Mouse (Mus musculus) MEL-GATA-1-ER (cell line): ENCODE measurements around the gene Zfyve27.

Experiments used
- DNase-seq: peaks from one replicate; pipeline ENCODE4 v3.0.0-alpha.2; 2012; ENCODE audit warnings: low read depth; ENCODE audit errors: extremely low read depth

The Zfyve27 gene

DNA sequence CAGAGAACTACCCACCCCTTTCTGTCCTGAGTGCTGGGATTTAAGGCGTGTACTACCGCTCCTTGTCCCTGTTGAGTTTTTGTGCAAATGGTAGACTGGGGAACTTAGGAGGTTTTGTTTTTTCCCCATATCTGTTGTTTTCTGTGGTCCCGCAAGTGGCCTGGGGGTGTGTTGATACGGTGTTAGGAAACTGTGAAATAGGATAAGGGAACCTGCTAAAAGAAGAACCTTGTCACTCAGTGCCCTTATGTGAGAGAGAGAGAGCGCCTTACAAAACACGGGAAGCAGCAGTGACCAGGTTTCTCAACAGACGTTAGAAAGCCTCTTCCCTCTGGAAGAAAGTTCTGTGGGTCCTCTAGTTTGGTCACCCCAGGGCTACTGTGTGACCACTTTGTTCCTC lies 13.1 kb downstream of the Zfyve27 start:
- DNase-seq, result peak; percentile 98

DNA sequence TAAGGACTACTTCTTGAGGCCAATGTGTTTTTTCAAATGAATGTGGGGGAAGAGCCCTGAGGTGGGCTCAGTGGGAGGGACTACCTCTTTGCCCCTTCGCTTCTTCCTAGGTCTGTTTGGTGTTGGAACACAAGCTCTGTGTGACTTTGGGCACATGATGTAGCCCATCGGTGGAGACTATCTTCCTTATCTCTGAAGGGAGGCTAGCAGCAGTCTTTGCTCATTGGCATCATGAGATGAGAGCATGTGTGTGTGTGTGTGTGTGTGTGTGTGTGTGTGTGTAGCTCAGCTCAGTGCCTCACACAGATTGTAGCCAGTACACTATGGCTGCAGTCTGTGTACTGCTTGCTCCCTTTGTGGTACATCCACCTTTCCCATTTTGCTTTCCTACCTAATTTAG lies 13.7 kb downstream of the Zfyve27 start:
- peak; percentile 47 for DNase-seq

DNA sequence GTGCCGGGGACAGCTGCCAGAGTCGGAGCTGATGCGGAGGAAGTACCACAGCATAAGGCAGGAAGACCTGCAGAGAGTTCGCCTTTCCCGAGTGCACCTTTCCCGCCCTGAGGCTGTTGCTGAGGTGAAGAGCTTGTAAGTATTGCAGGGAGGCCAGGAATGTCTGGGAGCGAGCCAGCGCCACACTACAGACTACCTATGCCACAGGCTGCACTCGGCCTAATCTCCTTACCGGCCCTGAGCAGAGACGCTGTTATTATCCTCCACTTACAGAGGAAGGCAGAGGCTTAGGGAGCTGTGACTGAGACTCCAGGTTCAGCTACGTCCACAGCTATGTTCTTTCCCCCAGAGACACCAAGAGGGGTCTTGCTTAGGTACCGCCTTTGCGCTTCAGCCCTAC lies 15.6 kb downstream of the Zfyve27 start:
- no peak for DNase-seq

DNA sequence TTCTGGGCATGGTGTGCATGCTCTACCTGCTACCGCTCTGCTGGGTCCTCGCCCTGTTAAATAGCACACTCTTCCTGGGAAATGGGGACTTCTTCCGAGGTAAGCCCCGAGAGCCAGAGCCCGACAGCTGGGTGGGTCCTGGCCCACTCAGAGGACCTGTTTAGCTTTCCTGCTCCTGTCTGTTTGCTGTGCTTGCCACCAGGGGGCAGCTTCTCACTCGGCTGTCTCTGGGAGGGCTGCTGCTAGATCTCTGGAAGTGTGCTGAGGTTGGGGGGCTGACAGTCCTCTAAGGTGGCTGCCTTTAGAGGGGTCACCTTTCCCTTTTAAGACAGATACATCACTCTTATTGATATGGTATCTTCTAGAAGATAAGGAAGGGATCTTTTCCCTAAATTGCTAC lies 18.9 kb downstream of the Zfyve27 start:
- DNase-seq, result no peak

DNA sequence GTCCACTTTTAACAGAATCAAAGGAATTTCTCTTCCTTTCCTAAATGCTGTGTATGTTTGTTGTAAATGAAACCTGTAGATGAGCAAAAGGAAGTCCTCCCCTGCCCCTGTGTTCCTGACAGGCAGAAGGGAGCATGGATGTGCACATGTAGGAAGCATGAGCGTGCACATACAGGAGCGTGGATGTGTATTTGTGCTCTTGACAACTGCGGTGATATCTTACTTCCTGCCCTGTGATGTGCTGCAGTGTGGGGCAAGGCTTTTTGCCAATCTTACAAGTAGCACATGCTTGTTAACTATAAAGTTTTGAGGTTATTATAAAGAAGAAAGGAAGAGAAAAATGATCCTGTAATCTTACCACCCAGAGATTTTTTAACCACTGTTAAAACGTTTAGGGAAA lies 26.0 kb downstream of the Zfyve27 start:
- DNase-seq, result no peak

DNA sequence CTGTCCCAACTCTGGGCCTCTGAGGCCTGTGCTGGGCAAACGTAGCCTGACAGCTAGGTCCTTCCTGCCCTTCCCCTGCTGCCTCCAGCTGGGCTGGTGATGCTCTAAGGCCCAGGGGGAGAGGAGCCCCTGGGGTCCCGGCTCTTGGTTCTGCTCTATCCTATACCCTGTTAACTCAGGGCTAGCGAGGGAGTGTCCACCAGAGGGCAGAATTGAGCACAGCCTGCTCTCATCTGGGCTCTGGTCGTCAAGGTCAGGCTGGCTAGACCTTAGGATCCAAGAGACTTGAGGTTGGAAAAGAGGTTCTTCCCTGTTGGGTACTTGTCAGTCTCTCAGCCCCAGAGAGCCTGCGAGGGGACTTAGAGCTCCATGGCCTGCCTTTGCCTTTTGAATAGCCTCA lies 26.7 kb downstream of the Zfyve27 start:
- DNase-seq, result no peak

DNA sequence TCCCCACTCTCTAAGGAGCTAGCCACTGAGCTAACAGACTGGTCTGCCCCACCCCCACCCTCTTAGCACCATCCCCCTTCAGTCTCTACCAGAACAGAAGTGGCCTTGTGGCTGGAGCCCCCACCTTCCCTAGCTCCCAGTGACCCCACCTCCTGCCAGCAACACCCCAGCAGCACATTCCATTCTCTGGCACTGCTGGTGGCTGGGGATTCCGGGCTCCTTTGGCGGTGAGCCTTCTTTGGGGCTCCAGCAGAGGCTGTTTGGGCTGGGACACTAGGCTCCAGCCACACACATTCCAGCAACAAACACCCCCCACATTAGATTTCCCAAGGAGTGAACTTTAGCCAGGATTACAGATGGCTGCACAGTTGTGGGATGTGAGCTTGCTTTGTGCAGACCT lies 29.6 kb downstream of the Zfyve27 start:
- DNase-seq, result no peak

DNA sequence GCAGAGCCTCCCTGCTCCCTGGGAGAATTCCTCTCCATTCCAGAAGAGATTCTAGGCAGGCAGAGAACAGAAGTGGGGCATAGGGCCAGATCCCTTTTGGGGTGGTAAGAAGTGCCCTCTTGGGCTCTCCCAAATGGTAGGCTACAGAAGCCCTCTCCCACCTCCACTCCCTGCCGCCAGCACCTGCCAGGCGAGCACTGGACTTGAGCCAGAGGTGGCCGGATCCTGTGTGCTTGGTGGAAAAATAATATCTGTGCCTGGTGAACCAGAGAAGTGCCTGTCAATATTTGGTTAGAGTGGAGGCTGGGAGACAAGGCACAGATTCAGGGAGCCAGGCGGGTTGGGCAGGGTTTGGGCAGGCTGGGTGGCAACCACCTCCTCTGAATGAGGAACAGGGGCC lies 32.6 kb downstream of the Zfyve27 start:
- DNase-seq, result no peak

DNA sequence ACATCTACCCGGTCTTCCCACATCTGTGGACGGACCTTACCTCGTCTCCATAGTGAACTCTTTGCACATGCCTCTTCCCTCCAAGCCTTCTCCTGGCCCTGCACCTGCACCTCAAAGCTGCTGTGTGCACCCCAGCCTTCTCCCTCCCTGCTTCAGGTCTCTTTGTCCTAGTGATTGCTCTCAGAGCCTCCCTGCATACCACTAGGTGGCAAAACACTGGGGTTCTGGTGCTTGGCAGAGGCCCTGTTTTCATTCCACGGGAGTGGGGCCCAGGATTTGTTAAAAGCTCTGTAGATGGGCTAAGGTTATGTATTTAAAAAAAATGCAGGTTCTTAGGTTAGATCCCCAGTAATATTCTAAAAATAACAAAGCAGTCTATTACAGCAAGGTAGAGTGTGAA lies 33.3 kb downstream of the Zfyve27 start:
- DNase-seq, result no peak

DNA sequence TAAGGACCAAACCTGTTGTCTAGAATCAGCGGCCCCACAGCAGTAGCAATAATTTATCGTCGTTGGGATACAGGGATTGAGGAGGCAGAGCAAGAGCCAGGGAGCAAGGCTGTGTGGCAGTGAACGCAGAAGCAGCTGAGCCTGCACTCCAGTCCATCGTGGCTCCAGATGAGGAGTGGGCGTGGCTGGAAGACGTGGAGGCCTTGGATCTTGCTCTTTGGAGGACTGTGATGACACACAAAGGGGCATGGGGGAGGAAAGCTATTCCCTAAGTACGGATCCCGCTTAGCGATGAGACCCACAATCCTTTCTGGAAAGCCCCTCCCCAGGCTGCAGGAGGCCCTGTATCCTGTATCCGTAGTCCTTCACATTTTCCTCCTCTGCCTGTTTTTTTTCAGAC lies 34.3 kb downstream of the Zfyve27 start:
- no peak for DNase-seq

DNA sequence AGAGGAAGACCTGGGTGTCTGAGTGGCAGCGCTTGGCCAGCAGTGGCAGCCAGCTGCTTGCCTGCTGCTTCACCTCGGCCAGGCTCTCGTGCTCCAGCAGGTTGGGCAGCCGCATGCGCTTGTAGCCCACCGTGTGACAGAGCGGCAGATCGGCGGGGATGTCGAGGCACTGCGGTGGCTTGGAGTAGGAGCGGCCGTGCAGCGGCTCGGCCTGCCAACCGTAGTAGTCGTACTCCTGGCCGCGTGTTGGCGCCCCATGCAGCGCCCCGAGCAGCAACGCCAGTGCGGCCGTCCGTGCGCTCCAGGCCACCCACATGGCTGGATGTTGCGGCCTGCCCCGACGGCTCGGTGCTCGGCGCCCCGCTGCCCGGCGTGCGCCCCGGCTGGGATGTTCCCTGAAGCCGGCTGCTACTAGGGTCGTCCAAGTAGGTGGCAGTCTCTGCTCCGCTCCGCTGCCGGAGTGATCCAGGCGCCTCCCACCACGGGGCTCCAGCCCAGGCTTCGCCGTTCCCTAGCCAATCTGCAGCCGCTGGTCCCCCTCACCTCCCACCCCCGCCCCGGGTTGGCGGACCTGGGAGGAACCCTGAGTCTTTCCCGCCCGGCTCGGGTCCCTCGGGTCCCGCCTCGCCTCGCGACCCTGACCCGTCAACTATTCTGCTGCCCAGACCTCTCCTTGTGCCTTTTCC lies 38.1 kb downstream of the Zfyve27 start, which contains the start of gene Sfrp5:
Sfrp5 (minus strand) TSS at position 557 of the 686 bp plus-strand sequence.
- no peak for DNase-seq

DNA sequence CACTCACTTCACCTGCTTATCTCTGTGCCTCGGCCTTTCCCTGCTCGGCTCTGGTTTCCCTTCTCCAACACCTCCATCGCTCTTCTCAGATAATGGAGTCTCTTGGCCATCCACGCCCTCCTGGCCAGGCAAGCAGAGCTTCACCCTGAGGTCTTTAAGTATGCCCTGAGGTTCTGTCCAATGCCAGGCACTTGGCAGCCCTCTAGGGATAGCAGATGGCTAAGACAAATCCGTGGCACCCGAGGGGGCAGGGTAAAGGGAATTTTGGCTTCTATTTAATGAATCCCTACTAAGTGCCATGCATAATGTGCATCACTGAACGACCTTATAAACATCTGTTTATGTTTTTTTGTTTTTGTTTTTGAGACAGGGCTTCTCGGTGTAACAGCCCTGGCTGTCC lies 38.7 kb downstream of the Zfyve27 start:
- DNase-seq, result peak; percentile 44

DNA sequence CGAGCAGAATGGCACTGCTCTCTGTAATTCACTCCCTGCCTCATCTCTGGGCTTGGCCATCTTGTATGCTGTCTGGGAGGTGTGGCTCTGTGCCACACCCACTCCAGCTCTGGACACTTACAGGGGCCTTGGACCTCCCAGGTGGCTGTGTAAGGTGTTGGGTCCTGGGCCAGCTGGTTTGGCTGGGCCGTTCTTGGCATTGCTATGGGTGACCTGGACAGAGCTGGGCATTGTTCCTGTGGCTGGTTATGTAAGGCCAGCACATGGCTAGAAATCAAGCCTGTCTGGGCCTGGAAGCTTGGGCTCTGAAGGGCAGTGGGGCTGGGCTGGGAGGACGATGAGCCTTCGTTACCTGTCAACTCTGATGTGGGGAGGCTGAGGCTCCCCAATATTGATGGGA lies 40.6 kb downstream of the Zfyve27 start:
- no peak for DNase-seq

DNA sequence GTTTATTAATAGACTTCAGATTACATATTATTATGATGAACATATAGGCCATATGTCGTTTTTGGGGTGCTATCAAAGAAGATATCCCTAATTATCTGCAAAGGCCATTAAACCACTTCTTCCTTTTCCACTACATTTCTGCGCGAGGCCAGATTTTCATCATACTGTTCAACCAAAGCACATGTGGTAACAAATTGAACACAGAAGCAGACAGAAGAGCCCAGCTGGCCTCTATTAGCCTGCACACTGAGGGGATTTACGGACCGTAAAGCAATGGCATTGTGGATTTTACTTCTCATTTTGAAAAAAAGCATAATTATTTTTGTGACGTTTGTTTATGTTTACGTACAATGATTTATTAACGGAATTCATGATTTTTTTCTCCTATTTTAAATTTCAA lies 41.5 kb downstream of the Zfyve27 start:
- DNase-seq, result no peak

DNA sequence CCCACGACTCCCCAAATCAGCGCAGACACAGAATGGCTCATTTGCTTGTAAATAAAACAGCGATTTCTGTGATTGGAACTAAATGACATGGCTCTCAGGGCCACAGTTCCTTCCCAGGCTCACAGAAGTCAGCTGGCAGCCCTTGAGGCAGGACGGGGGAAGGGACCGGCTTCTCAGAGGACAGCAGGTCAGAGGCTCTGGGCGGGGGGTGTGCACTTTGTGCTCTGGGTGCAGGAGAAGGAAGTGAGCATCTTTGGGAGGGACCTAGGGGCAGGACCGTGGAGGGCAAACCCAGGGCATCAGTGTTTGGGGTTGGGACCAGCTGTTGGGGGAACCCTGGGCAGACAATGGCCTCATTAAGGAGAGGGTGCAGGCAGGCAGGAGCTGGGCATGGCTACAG lies 45.7 kb downstream of the Zfyve27 start:
- DNase-seq, result no peak

DNA sequence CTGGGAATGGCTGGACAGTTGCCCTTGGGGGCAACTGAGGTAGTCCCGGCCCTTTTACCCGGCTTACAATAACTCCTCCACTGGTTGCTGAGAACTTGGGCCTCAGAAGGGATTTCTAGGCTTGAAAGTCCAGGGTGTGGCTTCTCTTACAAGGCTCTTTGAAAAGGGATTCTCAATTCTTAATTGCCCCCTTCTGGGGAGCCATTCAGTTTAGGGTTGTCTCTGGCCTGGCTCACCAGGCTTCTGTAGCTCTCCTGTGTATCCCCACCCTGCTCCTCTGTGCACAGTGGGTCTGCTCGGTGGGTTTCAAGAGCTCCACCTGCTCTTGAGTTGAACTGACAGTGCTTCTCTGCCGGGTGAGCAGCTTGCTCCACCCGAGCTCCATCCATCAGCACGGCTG lies 46.2 kb downstream of the Zfyve27 start:
- no peak for DNase-seq

DNA sequence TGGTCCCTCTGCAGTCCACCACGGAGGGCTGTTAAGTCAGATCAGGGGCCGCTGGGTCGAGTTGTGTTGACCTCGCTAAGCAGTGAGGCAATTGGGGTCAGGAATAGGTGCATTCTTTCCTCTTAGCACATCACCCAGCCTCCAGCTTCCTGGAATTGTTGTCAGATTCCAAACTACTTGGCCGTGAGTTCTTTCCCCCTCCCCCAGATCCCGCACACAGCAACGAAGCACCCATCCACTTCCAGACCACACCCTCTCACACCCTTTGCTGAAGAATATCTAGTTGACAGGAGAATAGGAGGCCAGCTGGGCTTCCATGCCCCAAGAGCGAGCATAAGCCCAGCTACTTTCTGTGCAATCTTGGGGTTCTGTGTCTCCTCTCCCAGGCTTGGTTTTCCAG lies 48.2 kb downstream of the Zfyve27 start:
- no peak for DNase-seq

DNA sequence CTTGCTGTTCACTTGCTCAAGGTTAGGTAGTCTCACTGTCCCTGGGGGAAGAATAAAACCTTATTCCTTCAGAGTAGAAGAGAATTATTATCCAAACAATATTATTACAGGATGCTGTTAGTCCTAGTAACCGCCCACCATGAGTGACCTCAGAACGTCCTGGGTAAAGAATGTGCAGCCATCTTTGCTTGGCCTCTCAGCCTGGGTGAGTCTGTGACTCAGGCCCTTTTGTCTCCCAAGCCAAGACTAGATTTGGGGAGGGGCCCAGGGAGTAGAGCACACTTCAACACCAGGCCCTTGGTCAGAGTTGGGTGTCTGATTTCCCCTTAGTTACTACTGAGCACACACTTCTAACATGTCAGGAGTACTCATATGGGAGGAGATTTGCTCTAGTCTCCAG lies 50.9 kb downstream of the Zfyve27 start:
- DNase-seq, result no peak

DNA sequence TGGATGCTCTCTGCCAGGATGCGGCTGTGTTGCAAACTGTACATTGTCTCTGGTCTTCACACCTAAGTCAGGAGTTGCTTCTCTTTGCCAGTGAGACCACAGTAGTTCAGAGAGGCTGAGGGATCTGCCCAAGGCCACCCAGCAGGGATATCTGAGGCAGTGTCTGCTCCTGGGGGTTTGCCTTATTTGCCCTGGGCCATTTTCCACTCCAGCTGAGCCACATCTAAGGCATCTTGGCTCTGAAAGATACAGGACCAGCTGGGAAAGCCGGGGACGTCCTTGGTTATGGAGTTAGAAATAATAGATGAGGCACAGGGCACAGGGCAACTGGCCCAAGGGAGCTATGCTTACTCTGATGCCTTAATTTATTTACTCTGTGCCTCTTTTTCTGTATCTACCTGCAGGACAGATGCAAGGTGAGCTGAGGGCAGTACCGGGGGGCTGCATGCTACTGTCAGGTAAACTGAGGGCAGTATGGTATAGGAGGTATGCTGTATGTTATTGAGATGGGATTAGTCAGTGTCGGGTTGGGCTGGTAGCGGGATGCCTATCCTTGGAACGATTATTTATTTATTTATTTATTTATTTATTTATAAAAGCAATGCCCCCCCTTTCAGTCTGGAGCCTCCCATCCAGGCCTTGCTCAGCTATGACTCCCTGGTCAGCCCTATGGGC lies 53.1 kb downstream of the Zfyve27 start:
- no peak for DNase-seq

DNA sequence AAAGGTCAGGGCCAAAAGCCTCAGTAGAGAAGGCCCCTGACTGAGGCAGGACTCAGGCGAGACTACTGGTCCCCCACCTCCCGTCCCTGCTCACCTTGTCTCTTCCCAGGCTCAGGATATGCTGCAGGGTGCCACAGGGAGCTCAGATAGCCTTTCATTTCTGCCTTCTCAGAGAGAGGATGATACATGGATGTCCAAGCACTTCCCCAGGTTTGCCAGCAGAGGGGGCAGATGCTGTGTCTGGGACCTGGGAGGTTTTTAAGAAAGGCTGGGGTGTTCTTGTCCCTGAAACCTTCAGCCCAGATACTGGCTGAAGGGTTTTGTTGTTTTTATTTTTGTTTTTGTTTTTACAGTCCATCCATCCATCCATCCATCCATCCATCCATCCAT lies 53.6 kb downstream of the Zfyve27 start:
- DNase-seq, result peak; percentile 34

DNA sequence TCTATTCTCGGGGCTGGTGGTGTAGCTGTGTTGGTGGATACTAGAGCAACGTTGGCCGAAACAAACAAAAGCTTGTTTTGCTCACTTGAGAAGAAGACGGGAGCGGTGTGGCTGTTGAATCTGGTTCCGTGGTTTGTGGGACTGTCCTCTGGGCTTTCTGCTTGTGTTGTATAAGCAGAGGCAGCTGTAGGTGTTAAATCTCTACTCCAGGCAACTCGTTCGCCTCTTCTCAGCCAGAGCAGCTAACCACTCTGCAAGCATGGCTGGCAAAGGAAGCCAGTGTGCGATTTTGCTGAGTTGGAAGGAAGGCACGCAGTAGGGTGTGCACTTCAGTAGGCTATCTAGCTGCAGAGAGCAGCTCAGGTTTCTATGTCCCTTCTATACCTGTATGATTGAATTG lies 62.7 kb downstream of the Zfyve27 start:
- DNase-seq, result no peak

DNA sequence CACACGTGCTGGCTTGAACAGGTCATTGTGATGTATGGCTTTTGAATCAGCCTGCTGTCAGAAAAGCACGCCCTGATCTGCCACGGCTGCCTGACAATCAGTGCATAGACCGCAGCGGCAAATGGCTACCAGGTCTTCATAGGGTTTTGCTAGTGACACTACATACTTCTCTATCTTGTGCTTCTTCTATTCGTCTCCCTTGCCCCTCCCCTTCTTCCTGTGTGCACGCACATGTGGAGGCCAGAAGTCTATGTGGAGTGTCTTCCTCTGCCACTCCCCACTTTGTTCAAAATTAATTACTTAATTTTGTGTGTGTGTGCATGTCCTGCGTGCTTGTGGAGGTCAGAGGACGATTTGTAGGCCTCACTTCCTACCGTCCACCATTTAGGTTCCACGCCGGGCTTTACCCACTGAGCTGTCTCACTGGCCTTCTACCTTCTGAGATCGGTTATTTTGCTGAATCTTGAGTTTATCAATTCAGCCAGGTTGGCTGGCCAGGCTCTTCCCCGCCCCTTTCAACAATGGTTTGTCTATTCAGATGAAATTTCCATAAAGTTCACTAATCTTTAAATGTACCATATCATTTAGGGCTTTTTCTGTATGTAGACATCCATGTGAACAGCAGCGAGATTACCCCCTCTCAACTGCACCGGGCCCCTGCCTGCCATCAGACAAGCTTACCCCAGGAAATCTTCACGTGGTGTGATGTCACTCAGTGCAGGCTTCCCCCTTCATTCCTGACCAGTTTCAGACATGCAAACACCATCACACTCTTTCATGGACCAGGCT lies 65.9 kb downstream of the Zfyve27 start:
- DNase-seq, result peak; percentile 79

DNA sequence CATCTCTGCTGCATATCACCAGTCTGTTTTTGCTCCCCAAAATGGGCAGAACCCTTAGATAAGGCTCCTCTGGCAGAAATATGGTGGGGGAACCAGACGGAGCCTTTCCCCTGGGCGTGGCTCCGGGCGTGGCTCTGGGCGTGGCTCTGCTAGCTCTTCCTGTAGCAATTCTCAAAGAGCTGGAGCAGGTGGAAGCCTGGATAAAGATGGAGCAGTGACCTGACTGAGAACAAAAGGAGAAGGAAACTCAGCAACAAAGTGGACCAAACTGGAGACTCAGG lies 66.5 kb downstream of the Zfyve27 start:
- DNase-seq, result peak; percentile 91
